Mouse (Mus musculus) limb, embryonic 12.5 days (tissue): ENCODE results near the gene Dtx2. TPM values are rescaled to one million over a fixed set of nuclear protein-coding genes. Genes with fewer than 3 reads are reported as not detected.

Source experiments
- polyA plus RNA-seq: library from polyadenylated mRNA; unstranded; fragments of >200 nt; fragmentation: Nextera tagmentation; extraction: Ambion mirVana; gene quantifications from 2 replicates; pipeline ENCODE4 v1.2.1, GENCODE M21; 2016

The Dtx2 gene
- polyA plus RNA-seq, 1 experiment from 2014 or later = 39.2 TPM

Other genes with a start within 250 kb of the Dtx2 start
- gene Styxl1, start 216.4 kb upstream of the Dtx2 start, polyA plus RNA-seq = 0.17 TPM in 1 of 2 replicates, not detected in the other
- gene Mdh2, start 216.3 kb upstream of the Dtx2 start, polyA plus RNA-seq = 478 and 499 TPM in 2 replicates
- 0.13 and 0.43 TPM in 2 replicates for gene Srrm3, start 187.9 kb upstream of the Dtx2 start, polyA plus RNA-seq
- gene Hspb1, start 106.9 kb upstream of the Dtx2 start, polyA plus RNA-seq = 59.6 and 66.8 TPM in 2 replicates
- 180 and 182 TPM in 2 replicates for gene Ywhag, start 60.2 kb upstream of the Dtx2 start, polyA plus RNA-seq
- gene Ssc4d, start 20.3 kb upstream of the Dtx2 start, polyA plus RNA-seq = 4.8 and 5.6 TPM in 2 replicates
- not detected in 2 replicates for gene Zp3, start 14.7 kb upstream of the Dtx2 start, polyA plus RNA-seq
- gene Upk3b, start 43.7 kb downstream of the Dtx2 start, polyA plus RNA-seq = 0.13 and 0.24 TPM in 2 replicates
- gene Upk3bl, start 59.7 kb downstream of the Dtx2 start, polyA plus RNA-seq = 5.0 and 5.4 TPM in 2 replicates
- gene Rasa4, start 89.1 kb downstream of the Dtx2 start, polyA plus RNA-seq = 9.2 and 9.7 TPM in 2 replicates
- gene Polr2j, start 121.8 kb downstream of the Dtx2 start, polyA plus RNA-seq = 253 and 261 TPM in 2 replicates
- gene Lrwd1, start 141.3 kb downstream of the Dtx2 start, polyA plus RNA-seq = 49.6 and 50.2 TPM in 2 replicates
- gene Alkbh4, start 141.3 kb downstream of the Dtx2 start, polyA plus RNA-seq = 27.7 and 29.9 TPM in 2 replicates
- gene Orai2, start 175.9 kb downstream of the Dtx2 start, polyA plus RNA-seq = 8.7 and 9.9 TPM in 2 replicates
- 59.1 and 65.1 TPM in 2 replicates for gene Prkrip1, start 204.2 kb downstream of the Dtx2 start, polyA plus RNA-seq